Mouse (Mus musculus): ENCODE measurements around the gene Mgst2.

The Mgst2 gene

GRCm38 (mm10) chr3:51631971-51632370 is 28.2 kb upstream of the Mgst2 start:
- peaks cover 29% of the 10 kb centered on the region for H3K9me3 ChIP-seq (ENCODE audit: low read length)
- no peaks in the 10 kb centered on the region for H3K36me3 ChIP-seq (ENCODE audit: insufficient read depth, low read length)
- no peak overlapping the region for H3K4me3 ChIP-seq (replicated peaks; ENCODE audit: low read length)
- peaks cover 4% of the 10 kb centered on the region for H3K4me1 ChIP-seq (replicated peaks; ENCODE audit: low read depth, low read length)
- TF ChIP-seq POU5F1 (IDR thresholded peaks at IDR 0.05; ENCODE audit: borderline replicate concordance, low read length) (no peak), CTCF (conservative IDR thresholded peaks at IDR 0.05; ENCODE audit: low read length) (no peak), NANOG (IDR thresholded peaks at IDR 0.05; ENCODE audit: borderline replicate concordance, low read length) (no peak)
- H3K27me3 ChIP-seq (ENCODE audit: insufficient read depth, low read length): no peaks in the 10 kb centered on the region

GRCm38 (mm10) chr3:51634451-51634850 is 25.7 kb upstream of the Mgst2 start:
- Histone ChIP-seq H3K4me1 (replicated peaks; ENCODE audit: low read depth, low read length) (peaks cover 4% of the 10 kb centered on the region), H3K9me3 (ENCODE audit: low read length) (peaks cover 28% of the 10 kb centered on the region), H3K36me3 (ENCODE audit: insufficient read depth, low read length) (no peaks in the 10 kb centered on the region), H3K4me3 (replicated peaks; ENCODE audit: low read length) (no peak overlapping the region), H3K27me3 (ENCODE audit: insufficient read depth, low read length) (peaks cover 5% of the 10 kb centered on the region; the same call in 1 of the 2 replicates)
- TF ChIP-seq POU5F1 (IDR thresholded peaks at IDR 0.05; ENCODE audit: borderline replicate concordance, low read length) (no peak), CTCF (conservative IDR thresholded peaks at IDR 0.05; ENCODE audit: low read length) (no peak), NANOG (IDR thresholded peaks at IDR 0.05; ENCODE audit: borderline replicate concordance, low read length) (no peak)

GRCm38 (mm10) chr3:51635960-51636359 is 24.2 kb upstream of the Mgst2 start:
- H3K36me3 ChIP-seq (ENCODE audit: insufficient read depth, low read length): no peaks in the 10 kb centered on the region
- TF ChIP-seq POU5F1 (IDR thresholded peaks at IDR 0.05; ENCODE audit: borderline replicate concordance, low read length): no peak

GRCm38 (mm10) chr3:51636700-51637099 is 23.5 kb upstream of the Mgst2 start:
- Histone ChIP-seq H3K9me3 (ENCODE audit: low read length) (peaks cover 10% of the 10 kb centered on the region), H3K4me3 (replicated peaks; ENCODE audit: low read length) (no peak overlapping the region), H3K4me1 (replicated peaks; ENCODE audit: low read depth, low read length) (peaks cover 4% of the 10 kb centered on the region), H3K27me3 (ENCODE audit: insufficient read depth, low read length) (peaks cover 5% of the 10 kb centered on the region; the same call in 1 of the 2 replicates), H3K36me3 (ENCODE audit: insufficient read depth, low read length) (no peaks in the 10 kb centered on the region)
- TF ChIP-seq CTCF (conservative IDR thresholded peaks at IDR 0.05; ENCODE audit: low read length) (no peak), POU5F1 (IDR thresholded peaks at IDR 0.05; ENCODE audit: borderline replicate concordance, low read length) (no peak), NANOG (IDR thresholded peaks at IDR 0.05; ENCODE audit: borderline replicate concordance, low read length) (no peak)

More at GRCm38 (mm10) chr3:51635960-51636359, 24.2 kb upstream of the Mgst2 start:
- H3K9me3 ChIP-seq (ENCODE audit: low read length): peaks cover 18% of the 10 kb centered on the region
- peaks cover 5% of the 10 kb centered on the region; the same call in 1 of the 2 replicates for H3K27me3 ChIP-seq (ENCODE audit: insufficient read depth, low read length)
- H3K4me1 ChIP-seq (replicated peaks; ENCODE audit: low read depth, low read length): peaks cover 4% of the 10 kb centered on the region
- H3K4me3 ChIP-seq (replicated peaks; ENCODE audit: low read length): no peak overlapping the region

- Histone ChIP-seq H3K4me1 (replicated peaks; ENCODE audit: low read depth, low read length) (peaks cover 4% of the 10 kb centered on the region), H3K36me3 (ENCODE audit: insufficient read depth, low read length) (no peaks in the 10 kb centered on the region), H3K27me3 (ENCODE audit: insufficient read depth, low read length) (peaks cover 5% of the 10 kb centered on the region; the same call in 1 of the 2 replicates), H3K4me3 (replicated peaks; ENCODE audit: low read length) (no peak overlapping the region), H3K9me3 (ENCODE audit: low read length) (peaks cover 10% of the 10 kb centered on the region)
- TF ChIP-seq POU5F1 (IDR thresholded peaks at IDR 0.05; ENCODE audit: borderline replicate concordance, low read length): no peak
Observed at GRCm38 (mm10) chr3:51637326-51637725, 22.8 kb upstream of the Mgst2 start.

GRCm38 (mm10) chr3:51638260-51638659 is 21.9 kb upstream of the Mgst2 start:
- Histone ChIP-seq H3K9me3 (ENCODE audit: low read length) (peaks cover 7% of the 10 kb centered on the region), H3K36me3 (ENCODE audit: insufficient read depth, low read length) (no peaks in the 10 kb centered on the region), H3K27me3 (ENCODE audit: insufficient read depth, low read length) (peaks cover 5% of the 10 kb centered on the region; the same call in 1 of the 2 replicates), H3K4me3 (replicated peaks; ENCODE audit: low read length) (no peak overlapping the region), H3K4me1 (replicated peaks; ENCODE audit: low read depth, low read length) (peaks cover 4% of the 10 kb centered on the region)
- TF ChIP-seq CTCF (conservative IDR thresholded peaks at IDR 0.05; ENCODE audit: low read length) (no peak), NANOG (IDR thresholded peaks at IDR 0.05; ENCODE audit: borderline replicate concordance, low read length) (no peak), POU5F1 (IDR thresholded peaks at IDR 0.05; ENCODE audit: borderline replicate concordance, low read length) (no peak)

- TF ChIP-seq POU5F1 (IDR thresholded peaks at IDR 0.05; ENCODE audit: borderline replicate concordance, low read length) (no peak), NANOG (IDR thresholded peaks at IDR 0.05; ENCODE audit: borderline replicate concordance, low read length) (no peak), CTCF (conservative IDR thresholded peaks at IDR 0.05; ENCODE audit: low read length) (no peak)
- H3K36me3 ChIP-seq (ENCODE audit: insufficient read depth, low read length): no peaks in the 10 kb centered on the region
- H3K27me3 ChIP-seq (ENCODE audit: insufficient read depth, low read length): no peaks in the 10 kb centered on the region
- H3K4me1 ChIP-seq (replicated peaks; ENCODE audit: low read depth, low read length): peaks cover 17% of the 10 kb centered on the region
- no peak overlapping the region for H3K4me3 ChIP-seq (replicated peaks; ENCODE audit: low read length)
- peaks cover 8% of the 10 kb centered on the region; the same call in 1 of the 2 replicates for H3K9me3 ChIP-seq (ENCODE audit: low read length)
Observed at GRCm38 (mm10) chr3:51645484-51645883, 14.7 kb upstream of the Mgst2 start.

- Histone ChIP-seq H3K4me1 (replicated peaks; ENCODE audit: low read depth, low read length) (peaks cover 17% of the 10 kb centered on the region), H3K36me3 (ENCODE audit: insufficient read depth, low read length) (no peaks in the 10 kb centered on the region), H3K9me3 (ENCODE audit: low read length) (peaks cover 8% of the 10 kb centered on the region; the same call in 1 of the 2 replicates), H3K27me3 (ENCODE audit: insufficient read depth, low read length) (peaks cover 6% of the 10 kb centered on the region; the same call in 1 of the 2 replicates), H3K4me3 (replicated peaks; ENCODE audit: low read length) (no peak overlapping the region)
- TF ChIP-seq NANOG (IDR thresholded peaks at IDR 0.05; ENCODE audit: borderline replicate concordance, low read length): no peak
- no peak for TF ChIP-seq POU5F1 (IDR thresholded peaks at IDR 0.05; ENCODE audit: borderline replicate concordance, low read length)
- no peak for TF ChIP-seq CTCF (conservative IDR thresholded peaks at IDR 0.05; ENCODE audit: low read length)
Observed at GRCm38 (mm10) chr3:51646301-51646700, 13.9 kb upstream of the Mgst2 start.

- H3K36me3 ChIP-seq (ENCODE audit: insufficient read depth, low read length): no peaks in the 10 kb centered on the region
- H3K9me3 ChIP-seq (ENCODE audit: low read length): peaks cover 8% of the 10 kb centered on the region; the same call in 1 of the 2 replicates
- peaks cover 6% of the 10 kb centered on the region; the same call in 1 of the 2 replicates for H3K27me3 ChIP-seq (ENCODE audit: insufficient read depth, low read length)
- H3K4me1 ChIP-seq (replicated peaks; ENCODE audit: low read depth, low read length): peaks cover 17% of the 10 kb centered on the region
- no peak overlapping the region for H3K4me3 ChIP-seq (replicated peaks; ENCODE audit: low read length)
- TF ChIP-seq NANOG (IDR thresholded peaks at IDR 0.05; ENCODE audit: borderline replicate concordance, low read length): no peak
- TF ChIP-seq CTCF (conservative IDR thresholded peaks at IDR 0.05; ENCODE audit: low read length): no peak
- no peak for TF ChIP-seq POU5F1 (IDR thresholded peaks at IDR 0.05; ENCODE audit: borderline replicate concordance, low read length)
Observed at GRCm38 (mm10) chr3:51647356-51647755, 12.8 kb upstream of the Mgst2 start.

Data from E14TG2a.4 (cell line).